17 mouse cellular contexts compared by ENCODE assay signal in genomic region chr16:38920488-38920887, GRCm38 (mm10).
"Had no signal": no experiment of that assay in that cellular context is flagged by ENCODE, and none has a peak within 500 bp of the region (broad histone marks: within the 10 kb centered on the region; RNA-seq: fewer than 3 reads in every experiment).

No protein-coding gene starts in this region.

- H3K4me3 ChIP-seq: left cerebral cortex, adult 2 months; limb, embryonic 10.5 days; liver, embryonic 15.5 days; megakaryocyte, embryonic 14.5 days; midbrain, embryonic 15.5 days; stomach, embryonic 15.5 days had no signal

- H3K9me3 ChIP-seq: limb, embryonic 10.5 days; liver, embryonic 15.5 days; megakaryocyte, embryonic 14.5 days; midbrain, embryonic 15.5 days; stomach, embryonic 15.5 days had no signal

- H3K27me3 ChIP-seq: liver, embryonic 15.5 days; megakaryocyte, embryonic 14.5 days; midbrain, embryonic 15.5 days; stomach, embryonic 15.5 days had no signal

- H3K4me1 ChIP-seq: liver, embryonic 15.5 days; megakaryocyte, embryonic 14.5 days; midbrain, embryonic 15.5 days; stomach, embryonic 15.5 days had no signal

- DNase-seq: kidney, adult 18-20 months; kidney, postnatal 10 days; kidney, postnatal 4 days; lung, embryonic 14.5 days; lung, postnatal 10 days; lung, postnatal 4 days; right cerebral cortex, postnatal 14 days; thymus, adult 2 months; thymus, postnatal 25 days had no signal

- H3K4me2 ChIP-seq: liver, embryonic 11.5 days; liver, embryonic 15.5 days; lung, embryonic 14.5 days; midbrain, embryonic 11.5 days; midbrain, embryonic 15.5 days; stomach, embryonic 15.5 days had no signal

- H3K9ac ChIP-seq: liver, embryonic 15.5 days; lung, embryonic 14.5 days; midbrain, embryonic 15.5 days; stomach, embryonic 15.5 days had no signal

- H3K36me3 ChIP-seq: limb, embryonic 10.5 days; liver, embryonic 15.5 days; midbrain, embryonic 15.5 days; stomach, embryonic 15.5 days had no signal

- ATAC-seq: midbrain, embryonic 15.5 days had no signal

- H3K27ac ChIP-seq: limb, embryonic 10.5 days; liver, embryonic 15.5 days; midbrain, embryonic 15.5 days; stomach, embryonic 15.5 days had no signal
